Mouse (Mus musculus) heart, embryonic 14.5 days (tissue): ENCODE measurements around the gene Arrb2. TPM values are rescaled to one million over a fixed set of nuclear protein-coding genes. Genes with fewer than 3 reads are reported as not detected.

ENCODE experiments used
- ATAC-seq: fragments of 200-750 bp; cut with Nextera tagmentation; 2 replicates; pipeline ENCODE4 v1.8.0; 2017; ENCODE audit warnings: low read depth, moderate TSS enrichment; ENCODE audit not compliant: insufficient number of reproducible peaks, insufficient read depth, low FRiP score
- H3K27ac ChIP-seq, 2 experiments: fragments of 200-500 bp in 1 of 2; fragments of 300-500 bp in 1 of 2; sonication (generic) in 1 of 2; replicated peaks in 1 of 2; 2 replicates each; pipeline ENCODE4 v1.5.1; 2012 to 2014; ENCODE audit warnings: low read depth in 2 of 2, low read length in 2 of 2, control low read depth in 1 of 2, mild to moderate bottlenecking in 1 of 2, mixed read lengths in 1 of 2; ENCODE audit not compliant: control insufficient read depth in 1 of 2, insufficient read depth in 1 of 2
- H3K27me3 ChIP-seq: fragments of 300-500 bp; sonication (generic); 2 replicates; pipeline ENCODE4 v1.6.1; 2014; ENCODE audit warnings: mild to moderate bottlenecking, low read length, control low read depth; ENCODE audit not compliant: control insufficient read depth, insufficient read depth
- H3K36me3 ChIP-seq: fragments of 300-500 bp; sonication (generic); 2 replicates; pipeline ENCODE4 v1.6.1; 2014; ENCODE audit warnings: mild to moderate bottlenecking, control low read depth, low read length, mixed read lengths; ENCODE audit not compliant: control insufficient read depth, insufficient read depth
- H3K4me1 ChIP-seq, 2 experiments: fragments of 200-500 bp in 1 of 2; fragments of 300-500 bp in 1 of 2; sonication (generic) in 1 of 2; 2 replicates each; pipeline ENCODE4 v1.6.1; 2012 to 2014; ENCODE audit warnings: low read length in 2 of 2, control low read depth in 1 of 2, mixed read lengths in 1 of 2; ENCODE audit not compliant: control insufficient read depth in 2 of 2, insufficient read depth in 2 of 2
- H3K4me2 ChIP-seq: fragments of 300-500 bp; sonication (generic); 2 replicates; pipeline ENCODE4 v1.6.1; 2014; ENCODE audit warnings: mild to moderate bottlenecking, low read length
- H3K4me3 ChIP-seq, 2 experiments: fragments of 200-500 bp in 1 of 2; fragments of 300-500 bp in 1 of 2; sonication (generic) in 1 of 2; 2 replicates each; pipeline ENCODE4 v1.5.1; 2012 to 2014; ENCODE audit warnings: low read length in 2 of 2, mild to moderate bottlenecking in 2 of 2, control low read depth in 1 of 2, low read depth in 1 of 2, moderate library complexity in 1 of 2; ENCODE audit not compliant: control insufficient read depth in 1 of 2, insufficient read depth in 1 of 2
- H3K9ac ChIP-seq: fragments of 300-500 bp; sonication (generic); 2 replicates; pipeline ENCODE4 v1.6.1; 2014; ENCODE audit warnings: mild to moderate bottlenecking, low read length
- H3K9me3 ChIP-seq: fragments of 300-500 bp; sonication (generic); 2 replicates; pipeline ENCODE4 v1.6.1; 2016; ENCODE audit warnings: low read length, control low read depth; ENCODE audit not compliant: control insufficient read depth
- WGBS: fragments of 180-500 bp; shearing (Covaris S2); extraction: QIAGEN DNeasy Blood & Tissue Kit; methylation state at CpG from one replicate; pipeline ENCODE4 v1.1.7; 2014; 5-methylcytosine and 5-hydroxymethylcytosine counted together
- polyA plus RNA-seq: library from polyadenylated mRNA; unstranded; fragments of >200 nt; fragmentation: Nextera tagmentation; extraction: Ambion mirVana; gene quantifications from 2 replicates; pipeline ENCODE4 v1.2.1, GENCODE M21; 2014

The Arrb2 gene
- polyA plus RNA-seq, 1 experiment from 2014 or later = 8.6 TPM

DNA sequence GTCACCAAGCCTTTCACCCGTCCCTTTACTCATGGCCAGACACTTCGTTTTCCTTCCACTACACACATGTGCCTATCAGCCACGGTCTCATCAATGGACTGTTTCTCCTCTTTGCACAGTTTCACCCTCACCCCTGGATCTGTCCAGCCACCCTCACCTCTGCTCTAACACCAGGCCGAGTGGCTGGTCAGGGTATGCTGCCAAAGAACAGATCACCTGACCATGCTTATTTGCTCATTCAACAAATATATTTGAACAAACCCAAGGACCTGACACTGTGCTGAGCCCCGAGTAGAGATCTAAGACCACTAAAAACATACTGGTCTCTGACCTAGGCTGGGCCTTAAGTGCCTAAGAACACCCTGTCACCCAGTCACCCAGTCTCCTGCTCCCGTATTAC, 12.2 kb downstream of the Arrb2 start:
- Histone ChIP-seq H3K4me2 (no peak overlapping the region), H3K9me3 (no peaks in the 10 kb centered on the region), H3K4me3 (no peak overlapping the region), H3K9ac (no peak overlapping the region), H3K27ac (no peak overlapping the region), H3K36me3 (peaks cover 15% of the 10 kb centered on the region), H3K4me1 (no peaks in the 10 kb centered on the region; a peak in 1 of 4 replicates), H3K27me3 (no peaks in the 10 kb centered on the region)
- ATAC-seq = no peak
- WGBS = 67% methylated on average over 6 of the region's 6 CpGs

DNA sequence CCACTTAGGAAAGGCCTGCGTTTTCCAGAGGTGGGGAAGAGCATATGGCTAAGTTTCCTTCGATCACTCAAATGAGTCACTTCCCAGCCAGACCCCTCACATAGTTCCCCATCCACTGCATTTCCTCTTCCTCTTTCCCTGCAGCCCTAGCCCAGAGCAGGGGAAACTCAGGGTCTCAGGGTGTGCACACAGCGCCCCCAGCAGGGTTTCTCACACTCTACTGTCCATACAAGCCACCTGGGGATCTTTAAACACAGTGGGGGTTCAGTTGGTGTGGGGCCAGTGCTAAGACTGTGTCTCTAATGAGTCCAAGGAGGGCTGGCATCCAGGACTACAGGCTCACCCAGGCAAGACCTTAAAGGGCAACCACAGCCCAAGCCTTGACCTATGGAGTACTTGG, 14.3 kb downstream of the Arrb2 start:
- Histone ChIP-seq H3K27me3 (no peaks in the 10 kb centered on the region), H3K4me3 (no peak overlapping the region), H3K4me1 (no peaks in the 10 kb centered on the region; a peak in 1 of 4 replicates), H3K36me3 (no peaks in the 10 kb centered on the region), H3K27ac (no peak overlapping the region), H3K4me2 (no peak overlapping the region), H3K9ac (no peak overlapping the region), H3K9me3 (no peaks in the 10 kb centered on the region)
- 26% methylated on average over 3 of the region's 3 CpGs for WGBS
- no peak for ATAC-seq

DNA sequence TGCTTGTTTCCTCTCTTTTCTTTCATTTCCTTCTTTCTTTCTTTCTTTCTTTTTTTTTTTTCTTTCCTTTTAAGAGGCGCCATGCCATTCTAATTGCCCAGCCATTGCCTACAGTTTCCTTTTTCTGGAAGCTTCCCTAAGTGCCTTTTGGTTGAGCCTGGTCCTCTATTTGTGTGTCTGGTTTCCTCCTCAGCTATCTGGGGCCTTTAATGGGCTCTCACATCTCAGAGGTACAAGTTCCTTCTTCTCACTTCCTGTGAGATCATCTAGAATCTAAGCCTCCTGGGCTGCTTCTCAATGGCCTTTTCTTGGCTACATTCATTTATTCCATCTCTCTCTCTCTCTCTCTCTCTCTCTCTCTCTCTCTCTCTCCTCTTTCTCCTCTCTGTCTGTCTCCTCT, 14.9 kb downstream of the Arrb2 start:
- 53% methylated on average over 1 of the region's 1 CpGs for WGBS
- H3K27me3 ChIP-seq = no peaks in the 10 kb centered on the region
- H3K4me1 ChIP-seq = peaks cover 0 to under 1% of the 10 kb centered on the region in 2 experiments; a peak in 2 of 4 replicates
- ATAC-seq = no peak
- H3K36me3 ChIP-seq = no peaks in the 10 kb centered on the region
- no peak overlapping the region for H3K27ac ChIP-seq
- H3K4me3 ChIP-seq = no peak overlapping the region
- no peak overlapping the region for H3K9ac ChIP-seq
- H3K4me2 ChIP-seq = no peak overlapping the region
- H3K9me3 ChIP-seq = no peaks in the 10 kb centered on the region

DNA sequence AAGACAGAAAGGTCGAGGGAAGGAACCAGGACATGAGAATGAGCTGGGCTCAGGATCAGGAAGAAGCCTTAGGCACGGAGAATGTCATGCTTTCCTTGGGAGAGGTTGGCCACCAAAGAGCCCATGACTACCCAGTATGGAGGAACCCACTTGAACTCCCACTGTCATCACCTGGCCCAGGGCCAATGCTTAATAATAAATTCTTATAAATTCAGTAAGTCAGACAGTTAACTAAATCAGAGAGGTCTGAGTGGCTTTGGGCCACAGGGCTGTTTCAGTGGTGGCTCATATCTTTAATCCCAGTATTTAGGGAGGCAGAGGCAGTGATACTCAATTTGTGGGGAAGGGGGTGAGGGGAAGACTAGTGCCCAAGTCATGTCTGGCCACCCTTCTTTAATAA, 18.5 kb downstream of the Arrb2 start:
- Histone ChIP-seq H3K4me2 (no peak overlapping the region), H3K9ac (no peak overlapping the region), H3K4me1 (peaks cover 3 to 11% of the 10 kb centered on the region in 2 experiments; a peak in 2 of 4 replicates), H3K4me3 (no peak overlapping the region), H3K36me3 (peaks cover 20% of the 10 kb centered on the region), H3K27ac (no peak overlapping the region), H3K27me3 (no peaks in the 10 kb centered on the region), H3K9me3 (no peaks in the 10 kb centered on the region)
- ATAC-seq = no peak
- WGBS = 81% methylated on average over 2 of the region's 2 CpGs

DNA sequence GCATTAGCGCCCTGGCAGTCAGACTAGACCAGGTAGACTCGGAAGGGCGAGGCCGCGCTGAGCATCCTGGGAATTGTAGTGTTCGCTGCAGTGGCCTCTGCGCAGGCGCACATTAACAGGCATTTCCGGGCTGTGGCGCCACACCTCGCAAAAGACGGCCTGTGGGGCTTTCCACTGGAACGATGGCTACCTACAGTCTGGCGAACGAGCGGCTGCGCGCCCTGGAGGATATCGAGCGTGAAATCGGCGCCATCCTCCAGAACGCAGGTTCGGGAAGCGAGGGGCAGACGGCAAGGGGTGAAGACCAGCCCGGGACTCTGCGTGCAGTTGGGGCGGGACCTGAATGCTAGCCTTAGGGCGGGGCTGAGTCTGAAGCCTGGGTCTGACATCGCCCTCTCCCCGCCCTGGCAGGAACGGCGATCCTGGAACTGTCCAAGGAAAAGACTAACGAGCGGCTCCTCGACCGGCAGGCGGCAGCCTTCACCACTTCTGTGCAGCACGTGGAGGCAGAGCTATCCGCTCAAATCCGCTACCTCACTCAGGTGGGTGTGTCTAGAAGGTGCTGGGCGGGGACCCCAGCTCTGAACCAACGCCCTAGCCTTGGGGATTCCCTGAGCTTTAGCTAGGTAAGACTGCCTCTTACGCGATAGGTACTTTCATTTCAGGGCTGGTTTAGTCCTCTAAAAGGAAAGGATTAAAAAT, 19.5 kb downstream of the Arrb2 start, which contains the start of gene Med11:
Gene Med11 (plus strand): TSS at position 123 of the 702 bp plus-strand sequence.
- Histone ChIP-seq H3K4me2 (peak within 1 kb of the TSS; percentile 83), H3K27ac (peak within 1 kb of the TSS; percentile 96 to 97), H3K4me3 (peak within 1 kb of the TSS; percentile 72 to 79), H3K27me3 (no peaks in the 10 kb centered on the region), H3K36me3 (peaks cover 20% of the 10 kb centered on the region), H3K9ac (peak within 1 kb of the TSS; percentile 88), H3K9me3 (no peaks in the 10 kb centered on the region), H3K4me1 (peaks cover 3 to 11% of the 10 kb centered on the region in 2 experiments; a peak in 2 of 4 replicates)
- peak; percentile 99 for ATAC-seq
- under 1% methylated on average over 46 of the region's 46 CpGs for WGBS

DNA sequence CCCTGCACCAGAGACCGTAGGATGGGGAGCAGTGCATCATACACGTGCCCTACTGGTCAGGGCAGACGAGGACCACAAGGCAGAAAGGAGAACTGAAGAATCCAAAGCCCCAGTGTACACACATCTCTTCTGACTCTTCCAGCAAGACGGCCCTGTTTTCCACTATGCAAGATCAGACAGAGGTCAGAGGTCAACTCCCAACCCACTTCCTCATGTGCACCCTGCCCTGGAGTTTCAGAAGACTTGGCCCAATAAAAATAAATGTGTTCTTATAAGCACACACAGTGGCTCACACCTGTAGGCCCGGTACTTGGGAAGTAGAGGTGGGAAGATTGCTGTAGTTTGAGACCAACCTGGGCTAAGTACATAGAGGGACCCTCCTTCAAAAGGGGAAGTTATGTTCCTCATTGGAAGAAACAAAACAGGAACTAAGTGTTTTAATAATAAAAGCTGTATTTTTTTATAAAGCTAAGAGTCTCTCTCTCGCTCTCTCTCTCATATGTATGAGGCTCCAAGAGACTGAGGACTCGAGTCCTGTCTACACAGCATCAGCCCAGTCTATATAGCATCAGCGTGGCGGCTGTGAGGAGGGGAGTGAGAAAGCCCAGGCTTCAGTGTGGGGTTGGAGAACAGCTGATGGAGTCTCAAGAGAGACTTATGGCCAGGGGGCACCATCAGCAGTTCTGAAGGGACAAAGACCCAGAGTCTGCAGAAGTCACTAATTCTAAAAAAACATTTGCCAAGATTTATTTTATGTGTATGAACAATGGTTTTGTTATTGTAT, 21.0 kb downstream of the Arrb2 start:
- Histone ChIP-seq H3K4me2 (no peak overlapping the region), H3K27me3 (peaks cover under 1% of the 10 kb centered on the region; the same call in 1 of the 2 replicates), H3K27ac (no peak overlapping the region), H3K36me3 (peaks cover 20% of the 10 kb centered on the region), H3K4me3 (no peak overlapping the region), H3K9me3 (no peaks in the 10 kb centered on the region), H3K4me1 (peaks cover 3 to 11% of the 10 kb centered on the region in 2 experiments; a peak in 2 of 4 replicates), H3K9ac (no peak overlapping the region)
- 85% methylated on average over 9 of the region's 9 CpGs for whole genome bisulfite sequencing
- no peak for ATAC-seq

DNA sequence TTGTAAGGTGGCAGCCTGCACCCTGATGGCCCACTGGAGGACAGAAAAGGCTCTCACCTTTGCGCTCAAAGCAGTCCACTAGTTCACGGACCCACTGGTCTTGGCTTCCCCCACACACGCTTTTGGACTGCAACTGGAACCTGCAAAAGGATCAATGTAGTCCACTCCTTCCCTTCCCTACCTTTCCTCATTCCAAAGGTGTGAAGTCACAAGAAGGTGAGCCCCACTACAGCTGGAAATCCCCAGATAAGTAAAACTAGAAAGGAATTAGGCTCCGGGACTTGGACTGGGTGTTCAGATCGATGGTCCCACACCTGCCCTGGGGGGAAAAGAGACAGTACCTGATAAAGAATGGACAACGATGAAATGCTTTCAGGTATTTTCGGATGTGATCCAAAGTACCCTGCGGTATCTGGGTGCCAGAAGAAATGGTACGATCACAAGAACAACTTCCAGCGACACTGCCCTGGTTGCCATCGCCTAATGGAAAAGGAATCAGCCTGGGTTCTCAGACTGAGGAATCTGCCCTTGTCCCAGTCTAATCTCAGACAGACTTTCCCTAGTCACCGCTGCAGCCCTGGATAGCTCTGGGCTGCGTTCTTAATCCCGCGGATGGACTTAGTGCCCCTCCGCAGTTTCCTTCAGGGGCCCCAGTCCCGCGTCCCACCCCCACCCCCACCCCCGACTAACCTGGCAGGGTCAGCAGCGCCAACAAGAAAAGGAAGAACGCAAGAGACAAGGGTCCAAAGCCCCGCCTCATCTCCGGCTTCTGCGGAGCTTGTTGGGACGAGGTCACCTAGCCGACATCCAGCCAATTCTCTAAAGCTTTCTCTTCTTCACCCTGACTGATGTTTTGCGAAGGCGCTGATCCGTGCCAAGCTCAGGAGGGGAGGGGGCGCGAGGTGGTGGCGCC, 26.5 kb downstream of the Arrb2 start, which contains the start of gene Zmynd15:
Gene Zmynd15 (plus strand): TSS at position 746 of the 913 bp plus-strand sequence.
- peaks cover 21% of the 10 kb centered on the region for H3K27me3 ChIP-seq
- H3K36me3 ChIP-seq = peaks cover 13% of the 10 kb centered on the region
- H3K9me3 ChIP-seq = no peaks in the 10 kb centered on the region
- H3K9ac ChIP-seq = peak within 1 kb of the TSS; percentile 72
- 14% methylated on average over 32 of the region's 32 CpGs for whole genome bisulfite sequencing
- peak within 1 kb of the TSS in 1 of 2 experiments; percentile 24; a peak in 2 of 4 replicates for H3K27ac ChIP-seq
- 0 out of 2 replicates have a peak, but pooled peaks have one; percentile 24 for ATAC-seq
- peak within 1 kb of the TSS; percentile 56 to 83 for H3K4me3 ChIP-seq
- peak within 1 kb of the TSS; percentile 91 for H3K4me2 ChIP-seq
- peaks cover 3 to 10% of the 10 kb centered on the region in 2 experiments; a peak in 3 of 4 replicates for H3K4me1 ChIP-seq
